Mouse (Mus musculus) E14TG2a.4 (cell line): ENCODE measurements around the gene Wnt6.

Experiments used
- CTCF ChIP-seq: conservative IDR thresholded peaks from 2 replicates; pipeline ENCODE4 v1.5.1; 2014; ENCODE audit warnings: low read length
- NANOG ChIP-seq: IDR thresholded peaks from 2 replicates; pipeline ENCODE4 v1.6.1; 2014; ENCODE audit warnings: borderline replicate concordance, low read length, mixed read lengths
- POU5F1 ChIP-seq: IDR thresholded peaks from 2 replicates; pipeline ENCODE4 v1.6.1; 2014; ENCODE audit warnings: low read length, borderline replicate concordance

GRCm38 (mm10) chr1:74818509-74818908 is 46.8 kb downstream of the Wnt6 start:
- TF ChIP-seq CTCF (no peak), POU5F1 (no peak), NANOG (no peak)
